In genomic region chr1:64709891-64710290, GRCm38 (mm10) we compare ENCODE assay signal across 9 mouse cellular contexts. TPM values are rescaled to one million over a fixed set of nuclear protein-coding genes. Genes with fewer than 3 reads are reported as not detected.
A peak's percentile ranks its signal among the peaks of the same experiment; 100 is the strongest.
DNase-seq lines count a peak whose midpoint lies in the region; ATAC-seq and TF ChIP-seq lines count a peak whose summit lies in the region.
"Had no signal": no experiment of that assay in that cellular context is flagged by ENCODE, and none has a peak within 500 bp of the region (broad histone marks: within the 10 kb centered on the region; RNA-seq: fewer than 3 reads in every experiment).

No protein-coding gene starts in this region.

- TF ChIP-seq POLR2A in liver, adult 2 months (IDR thresholded peaks at IDR 0.05; ENCODE audit: extremely low read depth, insufficient read depth, low read length), result no peak

- 0 out of 2 replicates have a peak, but pooled peaks have one; percentile 8 for TF ChIP-seq CTCF in liver, adult 2 months (IDR thresholded peaks at IDR 0.05; ENCODE audit: low read depth, low read length)

- ATAC-seq in liver, embryonic 12.5 days, result no peak
- ATAC-seq in monocyte, adult 5-6 weeks (replicated peaks; ENCODE audit: insufficient number of reproducible peaks, low FRiP score, low TSS enrichment, poor library complexity, severe bottlenecking), result 0 out of 2 replicates have a peak, but pooled peaks have one; percentile 43

- H3K36me3 ChIP-seq in liver, adult 2 months (ENCODE audit: control insufficient read depth, insufficient read depth, low read length), result peaks cover 8% of the 10 kb centered on the region
- H3K36me3 ChIP-seq in liver, embryonic 12.5 days, result peaks cover 12% of the 10 kb centered on the region

- WGBS in liver, adult 2 months, result 11% methylated on average over 2 of the region's 2 CpGs
- 13% methylated on average over 2 of the region's 2 CpGs for WGBS in liver, embryonic 12.5 days (ENCODE audit: insufficient replicate concordance)

- no peak overlapping the region for H3K27ac ChIP-seq in liver, adult 2 months (replicated peaks; ENCODE audit: insufficient read depth, low read depth, low read length)
- no peak overlapping the region for H3K27ac ChIP-seq in liver, embryonic 12.5 days
- H3K27ac ChIP-seq: hindbrain, embryonic 15.5 days had no signal

- H3K9me3 ChIP-seq in liver, embryonic 12.5 days (replicated peaks), result no peaks in the 10 kb centered on the region
- H3K9me3 ChIP-seq: hindbrain, embryonic 15.5 days had no signal

- no peaks in the 10 kb centered on the region for H3K27me3 ChIP-seq in liver, adult 2 months (ENCODE audit: control insufficient read depth, insufficient read depth, low read length)
- no peaks in the 10 kb centered on the region for H3K27me3 ChIP-seq in liver, embryonic 12.5 days (replicated peaks)
- H3K27me3 ChIP-seq: hindbrain, embryonic 15.5 days had no signal

- no peak overlapping the region for H3K4me2 ChIP-seq in liver, embryonic 12.5 days
- H3K4me2 ChIP-seq: hindbrain, embryonic 15.5 days had no signal

- no peaks in the 10 kb centered on the region for H3K4me1 ChIP-seq in liver, adult 2 months (ENCODE audit: control insufficient read depth, insufficient read depth, low read length)
- H3K4me1 ChIP-seq in liver, embryonic 12.5 days, result peaks cover 19% of the 10 kb centered on the region
- H3K4me1 ChIP-seq: hindbrain, embryonic 15.5 days had no signal

- H3K79me2 ChIP-seq in liver, adult 2 months (ENCODE audit: control insufficient read depth, insufficient read depth, low read length), result no peaks in the 10 kb centered on the region

- no peak overlapping the region for H3K4me3 ChIP-seq in liver, adult 2 months (ENCODE audit: insufficient read depth, low read depth, low read length)
- no peak overlapping the region for H3K4me3 ChIP-seq in liver, embryonic 12.5 days
- H3K4me3 ChIP-seq: hindbrain, embryonic 15.5 days had no signal

- peak; percentile 60 for DNase-seq in embryo, embryonic 10 days (ENCODE audit: low spot score)
- no peak for DNase-seq in embryo, embryonic 9.5 days (ENCODE audit: extremely low spot score)
- peak; percentile 52 for DNase-seq in liver, adult 2 months (ENCODE audit: extremely low read depth, low read depth, low spot score)
- peak; percentile 62 for DNase-seq in ZHBTc4 (ENCODE audit: low read depth, low spot score)
- no peak for DNase-seq in adrenal gland, postnatal 25 days
- no peak for DNase-seq in ovary, postnatal 14 days (ENCODE audit: low spot score)

- H3K9ac ChIP-seq in liver, adult 2 months (ENCODE audit: low read depth, low read length), result no peak overlapping the region
- H3K9ac ChIP-seq in liver, embryonic 12.5 days, result no peak overlapping the region
- H3K9ac ChIP-seq: hindbrain, embryonic 15.5 days had no signal

RNA-seq across cellular contexts. Expression of gene Ccnyl1, which starts 19.6 kb away (rescaled TPM):
- total RNA-seq in liver, adult 2 months (2014; rRNA removed), result 3.6 and 3.9 TPM in 2 replicates
- polyA plus RNA-seq in liver, adult 2 months (2012; rRNA removed), result 5.8 and 6.0 TPM in 2 replicates
- polyA plus RNA-seq in liver, embryonic 12.5 days (2016; fragmentation: Nextera tagmentation; extraction: Ambion mirVana), result 1.6 and 2.3 TPM in 2 replicates
- total RNA-seq in monocyte, adult 5-6 weeks (2017), result 4.4 to 7.2 TPM (median 4.7 TPM) in 3 replicates
- 17.9 and 18.6 TPM in 2 replicates for total RNA-seq in adrenal gland, postnatal 25 days (2021)

RNA-seq across cellular contexts. Expression of gene Fzd5, which starts 27.7 kb away (rescaled TPM):
- total RNA-seq in liver, adult 2 months (2014; rRNA removed), result 3.1 and 4.0 TPM in 2 replicates
- 4.7 and 4.9 TPM in 2 replicates for polyA plus RNA-seq in liver, adult 2 months (2012; rRNA removed)
- polyA plus RNA-seq in liver, embryonic 12.5 days (2016; fragmentation: Nextera tagmentation; extraction: Ambion mirVana), result 3.6 and 4.1 TPM in 2 replicates
- total RNA-seq in monocyte, adult 5-6 weeks (2017), result 4.8 to 20.0 TPM (median 6.9 TPM) in 3 replicates
- total RNA-seq in adrenal gland, postnatal 25 days (2021), result 11.8 and 15.4 TPM in 2 replicates

Comparison
In these comparisons a context has a peak if more than half of its experiments do, and no peak if none do; other contexts are left out.
1. DNase-seq: peak in embryo, embryonic 10 days (single experiment), liver, adult 2 months (single experiment) and ZHBTc4 (single experiment); none in embryo, embryonic 9.5 days (single experiment), adrenal gland, postnatal 25 days (single experiment) and ovary, postnatal 14 days (single experiment).